Mouse (Mus musculus) neural tube, embryonic 14.5 days (tissue): ENCODE results near the gene Usp36. TPM values are rescaled to one million over a fixed set of nuclear protein-coding genes. Genes with fewer than 3 reads are reported as not detected.

Experiments
- ATAC-seq: fragments of 200-750 bp; cut with Nextera tagmentation; 2 replicates; pipeline ENCODE4 v1.8.0; 2017; ENCODE audit warnings: low read depth, mild to moderate bottlenecking, moderate TSS enrichment, moderate library complexity
- H3K27ac ChIP-seq: fragments of 300-500 bp; sonication (generic); 2 replicates; pipeline ENCODE4 v1.5.1; 2014; ENCODE audit warnings: low read depth, mild to moderate bottlenecking, control low read depth, low read length, moderate library complexity, mixed read lengths
- H3K27me3 ChIP-seq: fragments of 300-500 bp; sonication (generic); 2 replicates; pipeline ENCODE4 v1.6.1; 2014; ENCODE audit warnings: low read length; ENCODE audit not compliant: control insufficient read depth, insufficient read depth
- H3K36me3 ChIP-seq: fragments of 300-500 bp; sonication (generic); 2 replicates; pipeline ENCODE4 v1.6.1; 2014; ENCODE audit warnings: low read length, mixed read lengths; ENCODE audit not compliant: control insufficient read depth, insufficient read depth
- H3K4me1 ChIP-seq: fragments of 300-500 bp; sonication (generic); 2 replicates; pipeline ENCODE4 v1.6.1; 2014; ENCODE audit warnings: low read length; ENCODE audit not compliant: control insufficient read depth, insufficient read depth
- H3K4me2 ChIP-seq: fragments of 300-500 bp; sonication (generic); 2 replicates; pipeline ENCODE4 v1.6.1; 2014; ENCODE audit warnings: mild to moderate bottlenecking, low read depth, low read length, control low read depth
- H3K4me3 ChIP-seq: fragments of 300-500 bp; sonication (generic); 2 replicates; pipeline ENCODE4 v1.5.1; 2014; ENCODE audit warnings: low read depth, low read length, control low read depth, mixed read lengths
- H3K9ac ChIP-seq: fragments of 300-500 bp; sonication (generic); replicated peaks from 2 replicates; pipeline ENCODE4 v1.6.1; 2014; ENCODE audit warnings: low read depth, mild to moderate bottlenecking, control low read depth, low read length, mixed read lengths
- H3K9me3 ChIP-seq: fragments of 300-500 bp; sonication (generic); 2 replicates; pipeline ENCODE4 v1.6.1; 2016; ENCODE audit warnings: low read length; ENCODE audit not compliant: control insufficient read depth
- WGBS: fragments of 180-500 bp; shearing (Covaris S2); extraction: QIAGEN DNeasy Blood & Tissue Kit; methylation state at CpG from one replicate; pipeline ENCODE4 v1.1.7; 2014; 5-methylcytosine and 5-hydroxymethylcytosine counted together
- polyA plus RNA-seq: library from polyadenylated mRNA; unstranded; fragments of >200 nt; fragmentation: Nextera tagmentation; extraction: Ambion mirVana; gene quantifications from 2 replicates; pipeline ENCODE4 v1.2.1, GENCODE M21; 2014

The Usp36 gene
- polyA plus RNA-seq, 1 experiment from 2014 or later: 15.2 TPM

DNA sequence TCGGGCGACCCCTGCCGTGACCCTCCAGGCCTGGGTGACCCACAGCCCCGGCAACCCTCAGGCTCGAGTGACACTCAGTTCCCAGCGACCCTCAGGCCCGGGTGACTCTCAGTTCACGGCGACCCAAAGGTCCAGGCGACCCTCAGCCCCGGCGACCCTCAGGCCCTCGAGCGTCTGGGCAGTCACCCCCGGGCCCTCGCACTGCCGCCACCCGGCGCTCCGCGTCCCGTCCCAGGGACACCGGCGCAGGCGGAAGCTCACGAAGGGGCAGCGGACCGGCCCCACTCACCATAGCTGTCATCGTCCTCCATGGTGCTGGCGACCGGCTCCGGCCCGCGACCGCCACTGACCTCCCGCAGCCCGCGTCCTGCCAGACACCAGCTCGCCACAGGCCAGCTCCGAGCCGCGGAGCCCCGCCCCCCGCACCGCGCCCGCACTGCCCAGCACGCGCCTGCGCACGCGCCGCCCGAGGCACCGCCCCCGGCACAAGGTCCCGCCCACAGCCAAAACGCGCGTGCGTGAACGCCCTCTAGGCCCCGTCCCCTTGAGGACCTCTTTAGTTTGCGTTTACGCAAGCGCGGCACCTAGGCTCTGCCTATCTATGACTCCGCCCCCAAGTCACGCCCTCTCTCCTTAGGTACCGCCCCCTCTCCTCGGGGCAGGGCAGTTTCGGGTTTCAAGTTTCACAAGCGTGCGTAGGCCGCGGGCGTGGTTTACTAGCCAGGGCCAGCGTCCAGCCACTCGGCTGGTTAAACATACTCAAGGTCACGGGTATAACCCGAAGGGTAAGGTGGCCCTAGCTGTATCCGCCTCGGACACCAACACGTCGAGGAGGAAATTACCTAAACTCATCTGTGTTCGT is 41.7 kb downstream of the Usp36 start, which contains the start of gene Cyth1:
TSS of gene Cyth1 (minus strand) at position 443 of the 862 bp plus-strand sequence.
- under 1% methylated on average over 68 of the region's 86 CpGs for WGBS
- H3K36me3 ChIP-seq: no peaks in the 10 kb centered on the region
- peak within 1 kb of the TSS; percentile 83 for H3K4me3 ChIP-seq
- H3K4me2 ChIP-seq: peak within 1 kb of the TSS; percentile 78
- peak within 1 kb of the TSS; percentile 72 for H3K9ac ChIP-seq
- H3K27me3 ChIP-seq: no peaks in the 10 kb centered on the region
- H3K9me3 ChIP-seq: no peaks in the 10 kb centered on the region
- peak; percentile 93 for ATAC-seq
- H3K4me1 ChIP-seq: peaks cover 14% of the 10 kb centered on the region
- H3K27ac ChIP-seq: peak within 1 kb of the TSS; percentile 52

DNA sequence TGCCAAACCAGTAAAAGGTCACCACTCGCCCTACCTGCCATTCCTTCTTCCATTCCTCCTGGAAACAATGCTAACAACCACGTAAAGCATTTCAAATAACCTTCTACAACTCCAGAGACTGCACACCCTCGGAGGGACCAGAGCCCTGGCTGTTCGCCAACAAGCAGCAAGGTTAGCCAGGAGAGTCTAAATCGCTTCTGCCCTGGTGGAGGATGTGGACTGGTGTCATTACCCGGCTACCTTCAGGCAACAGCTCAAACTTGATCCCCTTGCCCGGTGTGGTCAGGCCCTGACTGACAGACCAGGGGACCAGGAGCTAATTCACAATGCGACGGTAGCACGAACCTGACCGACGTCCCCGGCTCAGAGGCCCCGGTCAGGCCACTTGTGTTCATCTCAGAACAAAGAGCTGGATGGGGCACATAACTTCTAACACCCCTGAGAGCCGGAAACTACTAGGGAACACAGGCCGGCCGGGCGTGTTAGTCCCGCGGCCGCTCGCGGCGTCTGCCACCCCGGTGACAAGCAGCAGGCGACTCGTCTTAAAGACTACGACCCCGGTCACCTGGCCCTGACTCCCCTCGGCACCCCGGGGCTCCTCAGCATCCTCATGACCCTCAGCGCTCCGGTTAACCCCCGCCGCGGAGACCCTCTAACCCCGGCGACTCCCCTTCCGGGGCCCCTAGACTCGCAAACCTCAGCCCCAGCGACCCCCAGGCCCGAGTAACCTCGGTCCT is 42.5 kb downstream of the Usp36 start:
- ATAC-seq: no peak
- H3K36me3 ChIP-seq: no peaks in the 10 kb centered on the region
- H3K27me3 ChIP-seq: no peaks in the 10 kb centered on the region
- peak overlapping the region; percentile 78 for H3K4me2 ChIP-seq
- no peaks in the 10 kb centered on the region for H3K9me3 ChIP-seq
- H3K4me3 ChIP-seq: peak overlapping the region; percentile 83
- peaks cover 13% of the 10 kb centered on the region for H3K4me1 ChIP-seq
- WGBS: 1% methylated on average over 43 of the region's 43 CpGs
- H3K9ac ChIP-seq: peak overlapping the region; percentile 72
- H3K27ac ChIP-seq: peak overlapping the region; percentile 1; the same call in 1 of the 2 replicates

DNA sequence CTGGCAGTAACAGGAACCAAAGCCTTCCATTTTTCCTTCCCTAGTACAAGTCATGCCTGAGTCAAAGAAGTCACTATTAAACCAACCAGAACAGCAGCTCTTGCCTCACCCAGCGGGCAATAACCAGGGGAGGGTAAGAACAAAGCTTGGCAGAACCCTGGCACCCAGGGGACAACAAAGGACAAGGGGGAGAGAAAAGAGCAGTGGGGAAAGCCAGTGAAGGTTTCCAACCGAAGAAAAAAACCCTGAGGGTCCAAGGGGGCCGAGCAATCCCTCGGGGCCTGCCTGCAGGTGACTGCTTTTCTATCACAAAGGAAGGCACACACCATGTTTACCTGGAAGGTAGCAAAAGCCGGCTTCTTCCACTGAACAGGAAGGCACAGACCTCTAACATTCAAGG is 43.3 kb downstream of the Usp36 start:
- no peak overlapping the region for H3K27ac ChIP-seq
- H3K4me3 ChIP-seq: peak overlapping the region; percentile 83
- H3K4me2 ChIP-seq: peak overlapping the region; percentile 78
- WGBS: 52% methylated on average over 5 of the region's 5 CpGs
- no peak for ATAC-seq
- H3K9ac ChIP-seq: peak overlapping the region; percentile 72
- H3K36me3 ChIP-seq: no peaks in the 10 kb centered on the region
- H3K27me3 ChIP-seq: no peaks in the 10 kb centered on the region
- H3K4me1 ChIP-seq: peaks cover 13% of the 10 kb centered on the region
- H3K9me3 ChIP-seq: no peaks in the 10 kb centered on the region

DNA sequence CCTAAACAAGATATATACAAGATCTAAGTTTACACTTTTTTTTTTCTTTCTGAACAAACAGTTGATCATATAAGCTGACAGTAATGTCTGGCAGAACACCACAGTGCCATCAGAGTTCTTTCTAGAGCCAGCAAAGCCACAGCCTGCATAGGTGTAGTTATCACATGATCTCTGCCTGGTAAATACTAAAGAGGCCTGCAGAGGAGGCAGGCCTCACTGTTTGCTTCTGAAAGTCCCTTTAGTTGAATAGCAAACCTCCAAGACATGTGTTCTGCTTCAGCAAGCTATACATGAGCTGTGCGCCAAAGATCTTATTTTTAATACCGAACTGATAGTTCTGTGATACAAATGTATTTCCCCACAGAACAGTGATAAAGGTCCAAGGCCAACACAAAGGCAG is 44.9 kb downstream of the Usp36 start:
- Histone ChIP-seq H3K9me3 (no peaks in the 10 kb centered on the region), H3K4me2 (no peak overlapping the region), H3K4me1 (peaks cover 16% of the 10 kb centered on the region), H3K9ac (no peak overlapping the region), H3K27ac (no peak overlapping the region), H3K36me3 (no peaks in the 10 kb centered on the region), H3K27me3 (no peaks in the 10 kb centered on the region), H3K4me3 (no peak overlapping the region)
- no peak for ATAC-seq
- 94% methylated on average over 2 of the region's 2 CpGs for WGBS

DNA sequence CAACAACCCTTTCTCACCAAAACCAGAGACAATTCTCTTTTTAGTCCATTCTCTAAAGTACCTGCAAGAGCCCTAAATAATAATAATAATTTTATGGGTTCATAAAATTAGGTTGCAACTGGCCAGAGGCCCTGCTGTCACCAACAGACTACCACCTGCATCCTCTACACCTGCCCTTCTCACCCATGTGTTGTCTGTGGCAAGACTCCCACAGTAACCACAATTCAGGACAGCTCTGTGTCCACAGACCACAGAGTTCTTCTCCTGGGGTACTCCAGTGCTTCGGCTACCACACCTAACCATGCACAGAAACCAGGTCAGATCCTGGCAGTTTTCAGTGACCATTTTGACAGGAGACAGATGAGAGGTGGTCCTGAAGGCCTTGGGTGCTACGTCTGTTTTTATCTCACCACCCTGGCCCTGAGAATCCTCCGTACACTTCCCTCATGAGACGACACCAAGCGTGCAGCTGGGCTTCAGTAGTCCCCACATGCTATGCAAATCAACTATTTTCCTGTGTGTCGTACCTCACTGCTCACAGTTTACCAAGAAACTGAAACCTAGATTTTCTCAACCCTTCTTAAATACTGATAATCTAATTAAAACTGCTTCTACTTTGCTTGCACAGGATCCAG is 46.3 kb downstream of the Usp36 start:
- ATAC-seq: no peak
- H3K9me3 ChIP-seq: no peaks in the 10 kb centered on the region
- no peak overlapping the region for H3K4me2 ChIP-seq
- peaks cover 16% of the 10 kb centered on the region for H3K4me1 ChIP-seq
- no peaks in the 10 kb centered on the region for H3K27me3 ChIP-seq
- H3K9ac ChIP-seq: no peak overlapping the region
- WGBS: 88% methylated on average over 6 of the region's 6 CpGs
- no peak overlapping the region for H3K27ac ChIP-seq
- H3K36me3 ChIP-seq: no peaks in the 10 kb centered on the region
- no peak overlapping the region for H3K4me3 ChIP-seq

DNA sequence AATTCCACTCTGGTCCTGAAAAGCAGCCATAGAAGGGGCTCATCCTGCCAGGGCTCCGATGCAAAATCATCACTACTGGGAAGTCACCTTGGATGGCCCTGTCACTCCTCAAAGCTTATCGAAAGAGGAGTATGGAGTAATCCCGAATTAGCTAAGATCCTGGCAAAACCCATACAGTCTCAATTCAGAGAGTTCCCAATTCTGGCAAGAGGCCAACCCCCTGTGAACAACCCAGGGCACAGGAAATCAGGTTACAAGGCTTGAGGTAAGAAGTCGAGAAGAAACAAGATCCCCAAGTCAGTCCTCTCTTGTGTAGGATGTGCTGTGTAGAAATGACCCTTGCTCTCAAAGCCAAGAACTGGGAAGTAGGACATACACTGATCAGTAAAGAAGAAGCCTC is 47.5 kb downstream of the Usp36 start:
- H3K9ac ChIP-seq: no peak overlapping the region
- no peak overlapping the region for H3K4me3 ChIP-seq
- H3K36me3 ChIP-seq: no peaks in the 10 kb centered on the region
- H3K4me2 ChIP-seq: no peak overlapping the region
- H3K9me3 ChIP-seq: no peaks in the 10 kb centered on the region
- ATAC-seq: no peak
- no peaks in the 10 kb centered on the region for H3K27me3 ChIP-seq
- 84% methylated on average over 4 of the region's 4 CpGs for WGBS
- H3K4me1 ChIP-seq: peaks cover 16% of the 10 kb centered on the region
- no peak overlapping the region for H3K27ac ChIP-seq

DNA sequence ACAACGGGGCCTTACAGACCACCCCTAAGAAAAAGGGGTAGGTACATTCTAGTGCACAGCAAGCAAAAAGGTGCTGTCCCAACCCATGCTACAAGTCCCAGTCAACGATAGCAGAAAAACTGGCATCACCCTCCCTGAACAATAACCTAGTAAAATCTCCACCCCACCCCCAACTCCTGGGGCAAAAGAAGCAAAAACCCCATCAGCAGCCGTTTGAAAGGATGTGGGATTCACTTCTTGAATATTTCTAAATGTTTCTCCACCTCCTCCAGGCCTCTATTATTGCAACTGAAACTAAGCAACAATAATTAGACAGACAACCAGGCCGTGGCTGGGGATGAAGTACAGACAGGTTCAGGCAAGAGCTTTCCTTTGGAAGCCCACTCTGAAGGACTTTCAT is 49.7 kb downstream of the Usp36 start:
- ATAC-seq: no peak
- H3K4me1 ChIP-seq: peaks cover 3% of the 10 kb centered on the region; the same call in 1 of the 2 replicates
- H3K4me2 ChIP-seq: no peak overlapping the region
- no peak overlapping the region for H3K27ac ChIP-seq
- no peaks in the 10 kb centered on the region for H3K27me3 ChIP-seq
- no peaks in the 10 kb centered on the region for H3K9me3 ChIP-seq
- 70% methylated on average over 4 of the region's 4 CpGs for WGBS
- H3K4me3 ChIP-seq: no peak overlapping the region
- H3K36me3 ChIP-seq: no peaks in the 10 kb centered on the region
- H3K9ac ChIP-seq: no peak overlapping the region

DNA sequence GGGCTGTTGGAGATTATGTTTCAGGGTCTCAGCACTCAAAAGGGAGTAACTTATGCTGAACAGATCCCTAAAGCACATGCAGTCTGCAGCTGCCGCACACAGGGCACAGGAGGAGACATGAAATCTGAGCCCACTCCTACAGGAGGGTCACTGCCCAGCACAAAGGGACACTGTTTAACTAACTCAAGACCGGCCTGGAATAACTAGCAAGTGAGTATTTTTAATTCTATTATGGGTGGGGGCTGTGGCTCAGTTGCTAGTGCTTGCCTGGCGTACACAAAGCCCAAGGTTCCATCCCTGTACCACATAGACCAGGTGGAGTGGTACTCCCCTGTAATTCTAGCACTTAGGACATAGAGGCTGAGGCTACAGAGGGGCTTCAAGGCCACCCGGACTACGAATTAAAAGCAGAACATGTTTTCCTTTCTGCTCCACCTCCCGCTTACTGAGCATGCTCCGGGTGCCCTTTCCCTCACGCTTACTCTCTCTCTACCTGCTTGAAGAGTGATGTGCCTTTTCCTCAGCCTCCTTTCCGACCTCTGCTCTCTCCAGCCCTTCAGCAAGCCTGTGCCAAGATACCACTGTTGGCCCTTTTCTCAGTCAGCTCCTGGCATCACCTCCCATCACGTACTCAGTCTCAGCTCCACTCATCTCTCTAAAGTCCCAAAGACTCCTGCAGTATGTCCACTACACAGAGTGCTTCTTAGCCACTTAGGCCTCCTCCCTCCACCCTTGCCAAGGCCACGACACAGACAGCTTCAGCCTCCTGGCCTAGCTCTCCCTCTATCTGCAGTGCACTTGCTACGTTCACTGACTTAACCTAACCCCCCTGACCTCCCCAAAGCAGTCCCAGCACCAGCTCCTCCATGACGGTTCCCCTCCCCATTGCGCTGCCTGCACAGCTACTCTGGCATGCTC is 50.5 kb downstream of the Usp36 start:
- H3K4me2 ChIP-seq: no peak overlapping the region
- no peaks in the 10 kb centered on the region for H3K27me3 ChIP-seq
- H3K9me3 ChIP-seq: no peaks in the 10 kb centered on the region
- H3K4me3 ChIP-seq: no peak overlapping the region
- 61% methylated on average over 14 of the region's 14 CpGs for WGBS
- H3K9ac ChIP-seq: no peak overlapping the region
- no peak for ATAC-seq
- H3K4me1 ChIP-seq: peaks cover 3% of the 10 kb centered on the region; the same call in 1 of the 2 replicates
- H3K27ac ChIP-seq: no peak overlapping the region
- no peaks in the 10 kb centered on the region for H3K36me3 ChIP-seq
